Mouse (Mus musculus) liver, embryonic 14.5 days (tissue): ENCODE measurements at regions not wholly inside any gene's neighbourhood (a gene's known extent, or its start where the extent isn't known, plus 50 kb on each side); places are given as distances from the start of the nearest gene placed in this dataset.

Source experiments
- CTCF ChIP-seq: IDR thresholded peaks from 2 replicates; pipeline ENCODE4 v1.5.1; 2016; ENCODE audit warnings: antibody characterized with exemption, low read depth, control low read depth
- EP300 ChIP-seq: IDR thresholded peaks from 2 replicates; pipeline ENCODE4 v1.6.1; 2016; ENCODE audit warnings: antibody characterized with exemption, low read depth

GRCm38 (mm10) chr13:111950042-111950441, 141.2 kb upstream of the Map3k1 start:
- TF ChIP-seq CTCF (no peak), EP300 (no peak)
